Mouse (Mus musculus): ENCODE data around the gene Glycam1. TPM values are rescaled to one million over a fixed set of nuclear protein-coding genes. Genes with fewer than 3 reads are reported as not detected.
"Not testable (repeated sequence)": the region's sequence is repeated elsewhere in the genome, so short reads cannot be mapped to it uniquely, and the experiment has no call there.

Gene Glycam1
- 0.40 and 0.44 TPM in 2 replicates for polyA plus RNA-seq (2012; rRNA removed)

GRCm38 (mm10) chr15:103564981-103565380 is at the start of gene Glycam1:
Glycam1 (minus strand) TSS chr15:103565081.
- no peaks in the 10 kb centered on the region for H3K4me1 ChIP-seq (ENCODE audit: control insufficient read depth, insufficient read depth, low read length)
- no peak within 1 kb of the TSS for H3K4me3 ChIP-seq (ENCODE audit: insufficient read depth, low read length)
- no peak within 1 kb of the TSS for H3K27ac ChIP-seq (ENCODE audit: insufficient read depth, low read length)
- TF ChIP-seq POLR2A (IDR thresholded peaks at IDR 0.05; ENCODE audit: extremely low read depth, insufficient read depth, low read length) (no peak), CTCF (IDR thresholded peaks at IDR 0.05; ENCODE audit: extremely low read depth, insufficient read depth, low read length) (no peak)

- Histone ChIP-seq H3K4me1 (ENCODE audit: control insufficient read depth, insufficient read depth, low read length) (no peaks in the 10 kb centered on the region), H3K27ac (ENCODE audit: insufficient read depth, low read length) (no peak overlapping the region), H3K4me3 (ENCODE audit: insufficient read depth, low read length) (no peak overlapping the region)
- TF ChIP-seq CTCF (IDR thresholded peaks at IDR 0.05; ENCODE audit: extremely low read depth, insufficient read depth, low read length) (no peak), POLR2A (IDR thresholded peaks at IDR 0.05; ENCODE audit: extremely low read depth, insufficient read depth, low read length) (no peak)
Measured at GRCm38 (mm10) chr15:103604481-103604880, 39.6 kb upstream of the Glycam1 start.

GRCm38 (mm10) chr15:103590779-103591178 is 25.9 kb upstream of the Glycam1 start:
- TF ChIP-seq POLR2A (IDR thresholded peaks at IDR 0.05; ENCODE audit: extremely low read depth, insufficient read depth, low read length), result no peak
- no peak for TF ChIP-seq CTCF (IDR thresholded peaks at IDR 0.05; ENCODE audit: extremely low read depth, insufficient read depth, low read length)
- Histone ChIP-seq H3K4me1 (ENCODE audit: control insufficient read depth, insufficient read depth, low read length) (no peaks in the 10 kb centered on the region), H3K4me3 (ENCODE audit: insufficient read depth, low read length) (no peak overlapping the region)

GRCm38 (mm10) chr15:103587752-103588151 is 22.9 kb upstream of the Glycam1 start:
- not testable (repeated sequence) for H3K4me1 ChIP-seq (ENCODE audit: control insufficient read depth, insufficient read depth, low read length); H3K27ac ChIP-seq (ENCODE audit: insufficient read depth, low read length); H3K4me3 ChIP-seq (ENCODE audit: insufficient read depth, low read length)

More at GRCm38 (mm10) chr15:103590779-103591178, 25.9 kb upstream of the Glycam1 start:
- H3K27ac ChIP-seq (ENCODE audit: insufficient read depth, low read length), result no peak overlapping the region

GRCm38 (mm10) chr15:103585876-103586275 is 21.0 kb upstream of the Glycam1 start:
- TF ChIP-seq POLR2A (IDR thresholded peaks at IDR 0.05; ENCODE audit: extremely low read depth, insufficient read depth, low read length), result no peak
- no peak for TF ChIP-seq CTCF (IDR thresholded peaks at IDR 0.05; ENCODE audit: extremely low read depth, insufficient read depth, low read length)
- no peak overlapping the region for H3K27ac ChIP-seq (ENCODE audit: insufficient read depth, low read length)
- no peaks in the 10 kb centered on the region for H3K4me1 ChIP-seq (ENCODE audit: control insufficient read depth, insufficient read depth, low read length)
- H3K4me3 ChIP-seq (ENCODE audit: insufficient read depth, low read length), result no peak overlapping the region

- Histone ChIP-seq H3K4me3 (ENCODE audit: insufficient read depth, low read length) (no peak overlapping the region), H3K27ac (ENCODE audit: insufficient read depth, low read length) (no peak overlapping the region), H3K4me1 (ENCODE audit: control insufficient read depth, insufficient read depth, low read length) (no peaks in the 10 kb centered on the region)
- TF ChIP-seq CTCF (IDR thresholded peaks at IDR 0.05; ENCODE audit: extremely low read depth, insufficient read depth, low read length) (peak; percentile 91), POLR2A (IDR thresholded peaks at IDR 0.05; ENCODE audit: extremely low read depth, insufficient read depth, low read length) (no peak)
Measured at GRCm38 (mm10) chr15:103552096-103552690, 12.7 kb downstream of the Glycam1 start.

GRCm38 (mm10) chr15:103551053-103551452 is 13.8 kb downstream of the Glycam1 start:
- TF ChIP-seq POLR2A (IDR thresholded peaks at IDR 0.05; ENCODE audit: extremely low read depth, insufficient read depth, low read length) (no peak), CTCF (IDR thresholded peaks at IDR 0.05; ENCODE audit: extremely low read depth, insufficient read depth, low read length) (no peak)
- H3K27ac ChIP-seq (ENCODE audit: insufficient read depth, low read length), result no peak overlapping the region
- H3K4me3 ChIP-seq (ENCODE audit: insufficient read depth, low read length), result no peak overlapping the region
- no peaks in the 10 kb centered on the region for H3K4me1 ChIP-seq (ENCODE audit: control insufficient read depth, insufficient read depth, low read length)

GRCm38 (mm10) chr15:103549475-103549874 is 15.4 kb downstream of the Glycam1 start:
- TF ChIP-seq POLR2A (IDR thresholded peaks at IDR 0.05; ENCODE audit: extremely low read depth, insufficient read depth, low read length) (no peak), CTCF (IDR thresholded peaks at IDR 0.05; ENCODE audit: extremely low read depth, insufficient read depth, low read length) (no peak)
- no peaks in the 10 kb centered on the region for H3K4me1 ChIP-seq (ENCODE audit: control insufficient read depth, insufficient read depth, low read length)
- H3K27ac ChIP-seq (ENCODE audit: insufficient read depth, low read length), result no peak overlapping the region
- no peak overlapping the region for H3K4me3 ChIP-seq (ENCODE audit: insufficient read depth, low read length)

GRCm38 (mm10) chr15:103547983-103548382 is 16.9 kb downstream of the Glycam1 start:
- TF ChIP-seq POLR2A (IDR thresholded peaks at IDR 0.05; ENCODE audit: extremely low read depth, insufficient read depth, low read length) (no peak), CTCF (IDR thresholded peaks at IDR 0.05; ENCODE audit: extremely low read depth, insufficient read depth, low read length) (no peak)
- Histone ChIP-seq H3K4me1 (ENCODE audit: control insufficient read depth, insufficient read depth, low read length) (no peaks in the 10 kb centered on the region), H3K4me3 (ENCODE audit: insufficient read depth, low read length) (no peak overlapping the region), H3K27ac (ENCODE audit: insufficient read depth, low read length) (no peak overlapping the region)

GRCm38 (mm10) chr15:103542526-103542925 is 22.4 kb downstream of the Glycam1 start:
- no peaks in the 10 kb centered on the region for H3K4me1 ChIP-seq (ENCODE audit: control insufficient read depth, insufficient read depth, low read length)
- TF ChIP-seq CTCF (IDR thresholded peaks at IDR 0.05; ENCODE audit: extremely low read depth, insufficient read depth, low read length), result no peak
- TF ChIP-seq POLR2A (IDR thresholded peaks at IDR 0.05; ENCODE audit: extremely low read depth, insufficient read depth, low read length), result no peak
- no peak overlapping the region for H3K4me3 ChIP-seq (ENCODE audit: insufficient read depth, low read length)
- H3K27ac ChIP-seq (ENCODE audit: insufficient read depth, low read length), result no peak overlapping the region

Measured in cortical plate, adult 2 months (tissue).